In genomic region chr6:128183521-128183920, GRCm38 (mm10) we compare ENCODE assay signal across 21 mouse cellular contexts. TPM values are rescaled to one million over a fixed set of nuclear protein-coding genes. Genes with fewer than 3 reads are reported as not detected.
A peak's percentile ranks its signal among the peaks of the same experiment; 100 is the strongest.
DNase-seq lines count a peak whose midpoint lies in the region; ATAC-seq and TF ChIP-seq lines count a peak whose summit lies in the region.
"Had no signal": no experiment of that assay in that cellular context is flagged by ENCODE, and none has a peak within 500 bp of the region (broad histone marks: within the 10 kb centered on the region; RNA-seq: fewer than 3 reads in every experiment).

No protein-coding gene starts in this region.

- H3K4me1 ChIP-seq in forebrain, postnatal 0 days (ENCODE audit: insufficient read depth): no peaks in the 10 kb centered on the region
- H3K4me1 ChIP-seq in forebrain, embryonic 10.5 days: no peaks in the 10 kb centered on the region
- H3K4me1 ChIP-seq in stomach, postnatal 0 days (replicated peaks; ENCODE audit: control insufficient read depth, insufficient read depth): no peaks in the 10 kb centered on the region
- H3K4me1 ChIP-seq: embryonic facial prominence, embryonic 10.5 days; forebrain, embryonic 12.5 days; heart, embryonic 15.5 days; midbrain, embryonic 12.5 days; neural tube, embryonic 13.5 days had no signal

- H3K9me3 ChIP-seq in forebrain, postnatal 0 days (ENCODE audit: low read length): no peaks in the 10 kb centered on the region
- H3K9me3 ChIP-seq in forebrain, embryonic 10.5 days: no peaks in the 10 kb centered on the region
- no peaks in the 10 kb centered on the region for H3K9me3 ChIP-seq in stomach, postnatal 0 days (ENCODE audit: control insufficient read depth, low read length)
- H3K9me3 ChIP-seq: embryonic facial prominence, embryonic 10.5 days; forebrain, embryonic 12.5 days; heart, embryonic 15.5 days; hindbrain, embryonic 10.5 days; midbrain, embryonic 12.5 days; neural tube, embryonic 13.5 days had no signal

- 49% methylated on average over 2 of the region's 2 CpGs for WGBS in forebrain, postnatal 0 days
- 64% methylated on average over 2 of the region's 2 CpGs for WGBS in forebrain, embryonic 10.5 days
- WGBS in stomach, postnatal 0 days: 31% methylated on average over 2 of the region's 2 CpGs

- H3K27me3 ChIP-seq in forebrain, postnatal 0 days (ENCODE audit: insufficient read depth, low read length): no peaks in the 10 kb centered on the region
- H3K27me3 ChIP-seq in forebrain, embryonic 10.5 days (ENCODE audit: poor library complexity, severe bottlenecking): no peaks in the 10 kb centered on the region
- no peaks in the 10 kb centered on the region for H3K27me3 ChIP-seq in stomach, postnatal 0 days (ENCODE audit: control insufficient read depth, insufficient read depth, low read length)
- H3K27me3 ChIP-seq: forebrain, embryonic 12.5 days; heart, embryonic 15.5 days; midbrain, embryonic 12.5 days; neural tube, embryonic 13.5 days had no signal

- H3K4me3 ChIP-seq in forebrain, postnatal 0 days (ENCODE audit: low read depth, low read length): no peak overlapping the region
- no peak overlapping the region for H3K4me3 ChIP-seq in forebrain, embryonic 10.5 days
- H3K4me3 ChIP-seq in layer of hippocampus, adult 2 months: no peak overlapping the region
- no peak overlapping the region for H3K4me3 ChIP-seq in stomach, postnatal 0 days (ENCODE audit: low read depth, low read length)
- H3K4me3 ChIP-seq: embryonic facial prominence, embryonic 10.5 days; forebrain, embryonic 12.5 days; heart, embryonic 15.5 days; hindbrain, embryonic 10.5 days; midbrain, embryonic 12.5 days; neural tube, embryonic 13.5 days had no signal

- no peak for ATAC-seq in forebrain, postnatal 0 days
- ATAC-seq in stomach, postnatal 0 days (ENCODE audit: low FRiP score, low TSS enrichment): no peak

- H3K9ac ChIP-seq in forebrain, postnatal 0 days: no peak overlapping the region
- H3K9ac ChIP-seq in stomach, postnatal 0 days (ENCODE audit: low read length): no peak overlapping the region
- H3K9ac ChIP-seq: forebrain, embryonic 12.5 days; heart, embryonic 15.5 days; midbrain, embryonic 12.5 days; neural tube, embryonic 13.5 days had no signal

- no peaks in the 10 kb centered on the region for H3K36me3 ChIP-seq in forebrain, postnatal 0 days (ENCODE audit: insufficient read depth)
- H3K36me3 ChIP-seq in forebrain, embryonic 10.5 days (replicated peaks): no peaks in the 10 kb centered on the region
- no peaks in the 10 kb centered on the region for H3K36me3 ChIP-seq in stomach, postnatal 0 days (ENCODE audit: control insufficient read depth, insufficient read depth, low read length)
- H3K36me3 ChIP-seq: embryonic facial prominence, embryonic 10.5 days; forebrain, embryonic 12.5 days; heart, embryonic 15.5 days; hindbrain, embryonic 10.5 days; midbrain, embryonic 12.5 days; neural tube, embryonic 13.5 days had no signal

- no peak for DNase-seq in forebrain, postnatal 0 days
- DNase-seq in forebrain, embryonic 10.5 days (ENCODE audit: extremely low spot score, low spot score): no peak
- no peak for DNase-seq in layer of hippocampus, adult 2 months (ENCODE audit: low spot score in 2 of 2)
- no peak for DNase-seq in layer of hippocampus, postnatal 14 days (ENCODE audit: low spot score in 2 of 2)
- peak; percentile 49 for DNase-seq in ovary, adult 18-20 months (ENCODE audit: low spot score)
- DNase-seq in ovary, postnatal 10 days (ENCODE audit: low spot score): no peak
- DNase-seq in stomach, postnatal 0 days (ENCODE audit: low spot score): no peak
- DNase-seq: cerebellum, adult 8-10 months; gastrocnemius, postnatal 25 days; kidney, adult 9 months; layer of hippocampus, postnatal 36 days; left cerebral cortex, postnatal 4 days; liver; lung, adult 2 months; right cerebral cortex, postnatal 25 days had no signal

- TF ChIP-seq EP300 in stomach, postnatal 0 days (optimal IDR thresholded peaks at IDR 0.05): no peak

- TF ChIP-seq CTCF in forebrain, postnatal 0 days (IDR thresholded peaks at IDR 0.05; ENCODE audit: low read depth): peak; percentile 42
- peak; percentile 62 for TF ChIP-seq CTCF in layer of hippocampus, adult 2 months (conservative IDR thresholded peaks at IDR 0.05)
- TF ChIP-seq CTCF in stomach, postnatal 0 days (IDR thresholded peaks at IDR 0.05; ENCODE audit: low read depth): peak; percentile 52

- no peak overlapping the region for H3K4me2 ChIP-seq in forebrain, postnatal 0 days (ENCODE audit: low read depth)
- no peak overlapping the region for H3K4me2 ChIP-seq in stomach, postnatal 0 days (replicated peaks; ENCODE audit: low read depth)
- H3K4me2 ChIP-seq: forebrain, embryonic 12.5 days; heart, embryonic 15.5 days; midbrain, embryonic 12.5 days; neural tube, embryonic 13.5 days had no signal

- no peak overlapping the region for H3K27ac ChIP-seq in forebrain, postnatal 0 days (ENCODE audit: low read depth, low read length)
- no peak overlapping the region for H3K27ac ChIP-seq in forebrain, embryonic 10.5 days
- H3K27ac ChIP-seq in layer of hippocampus, adult 2 months: no peak overlapping the region
- no peak overlapping the region for H3K27ac ChIP-seq in stomach, postnatal 0 days (replicated peaks)
- H3K27ac ChIP-seq: embryonic facial prominence, embryonic 10.5 days; forebrain, embryonic 12.5 days; heart, embryonic 15.5 days; hindbrain, embryonic 10.5 days; midbrain, embryonic 12.5 days; neural tube, embryonic 13.5 days had no signal

RNA-seq across cellular contexts. Expression of gene Tspan9, which starts 40.1 kb away (rescaled TPM):
- total RNA-seq in forebrain, postnatal 0 days (2014; rRNA removed): 140 and 150 TPM in 2 replicates
- 52.7 and 63.9 TPM in 2 replicates for polyA plus RNA-seq in forebrain, postnatal 0 days (2015; fragmentation: Nextera tagmentation; extraction: Ambion mirVana)
- polyA plus RNA-seq in forebrain, embryonic 10.5 days (2016; fragmentation: Nextera tagmentation; extraction: Ambion mirVana): 39.4 and 41.3 TPM in 2 replicates
- 10 to 100 TPM; 42.2 to 45.6 TPM for total RNA-seq in layer of hippocampus, adult 2 months (2021)
- total RNA-seq in layer of hippocampus, postnatal 14 days (2021): 10 to 100 TPM; 62.9 to 72.9 TPM
- 77.3 and 85.9 TPM in 2 replicates for polyA plus RNA-seq in stomach, postnatal 0 days (2015; fragmentation: Nextera tagmentation; extraction: Ambion mirVana)
